Mouse (Mus musculus): ENCODE measurements around the gene Arglu1.

Gene Arglu1

GRCm38 (mm10) chr8:8658426-8659224 lies 31.7 kb downstream of the Arglu1 start:
- DNase-seq (ENCODE audit: low read depth, low spot score), result peak; percentile 86

GRCm38 (mm10) chr8:8657692-8658355 lies 32.5 kb downstream of the Arglu1 start:
- no peak for DNase-seq (ENCODE audit: low read depth, low spot score)

- no peak for DNase-seq (ENCODE audit: low read depth, low spot score)
Measured at GRCm38 (mm10) chr8:8656578-8657441, 33.5 kb downstream of the Arglu1 start.

- no peak for DNase-seq (ENCODE audit: low read depth, low spot score)
Measured at GRCm38 (mm10) chr8:8655346-8656340, 34.7 kb downstream of the Arglu1 start.

GRCm38 (mm10) chr8:8653906-8654489 lies 36.3 kb downstream of the Arglu1 start:
- DNase-seq (ENCODE audit: low read depth, low spot score), result no peak

GRCm38 (mm10) chr8:8653343-8653742 lies 37.0 kb downstream of the Arglu1 start:
- no peak for DNase-seq (ENCODE audit: low read depth, low spot score)

- DNase-seq (ENCODE audit: low read depth, low spot score), result no peak
Measured at GRCm38 (mm10) chr8:8652388-8652787, 37.9 kb downstream of the Arglu1 start.

- no peak for DNase-seq (ENCODE audit: low read depth, low spot score)
Measured at GRCm38 (mm10) chr8:8649944-8650343, 40.4 kb downstream of the Arglu1 start.

- DNase-seq (ENCODE audit: low read depth, low spot score), result no peak
Measured at GRCm38 (mm10) chr8:8649536-8649935, 40.8 kb downstream of the Arglu1 start.

GRCm38 (mm10) chr8:8648686-8649085 lies 41.6 kb downstream of the Arglu1 start:
- DNase-seq (ENCODE audit: low read depth, low spot score), result no peak

GRCm38 (mm10) chr8:8647824-8648223 lies 42.5 kb downstream of the Arglu1 start:
- DNase-seq (ENCODE audit: low read depth, low spot score), result no peak

- no peak for DNase-seq (ENCODE audit: low read depth, low spot score)
Measured at GRCm38 (mm10) chr8:8647319-8647718, 43.0 kb downstream of the Arglu1 start.

GRCm38 (mm10) chr8:8644160-8644915 lies 46.0 kb downstream of the Arglu1 start:
- DNase-seq (ENCODE audit: low read depth, low spot score), result no peak

GRCm38 (mm10) chr8:8640264-8640588 lies 50.1 kb downstream of the Arglu1 start:
- no peak for DNase-seq (ENCODE audit: low read depth, low spot score)

- DNase-seq (ENCODE audit: low read depth, low spot score), result no peak
Measured at GRCm38 (mm10) chr8:8639569-8640263, 50.6 kb downstream of the Arglu1 start.

- no peak for DNase-seq (ENCODE audit: low read depth, low spot score)
Measured at GRCm38 (mm10) chr8:8631394-8631793, 58.9 kb downstream of the Arglu1 start.

- peak; percentile 55 for DNase-seq (ENCODE audit: low read depth, low spot score)
Measured at GRCm38 (mm10) chr8:8624017-8624416, 66.3 kb downstream of the Arglu1 start.

- no peak for DNase-seq (ENCODE audit: low read depth, low spot score)
Measured at GRCm38 (mm10) chr8:8623486-8623885, 66.8 kb downstream of the Arglu1 start.

GRCm38 (mm10) chr8:8622476-8622875 lies 67.8 kb downstream of the Arglu1 start:
- DNase-seq (ENCODE audit: low read depth, low spot score), result no peak
